Mouse (Mus musculus) neutrophil, adult 5-6 weeks (primary cell): ENCODE measurements around the gene Ube2i. TPM values are rescaled to one million over a fixed set of nuclear protein-coding genes. Genes with fewer than 3 reads are reported as not detected.

Experiments
- ATAC-seq: fragments of 151-379, 151-347 bp; 2 replicates; pipeline ENCODE4 v1.8.0; 2017; ENCODE audit warnings: mild to moderate bottlenecking, moderate TSS enrichment; ENCODE audit not compliant: insufficient number of reproducible peaks, poor library complexity, low FRiP score, severe bottlenecking; ENCODE audit errors: extremely low read depth
- total RNA-seq: library from RNA; stranded (forward); fragments of 200-1000 nt; gene quantifications from 2 replicates; pipeline ENCODE4 v1.2.3, GENCODE M21; 2017

Ube2i gene
- total RNA-seq, 1 experiment from 2014 or later: 329 TPM

GRCm38 (mm10) chr17:25222504-25222940 is 51.9 kb downstream of the Ube2i start:
- ATAC-seq: peak; percentile 53; the same call in 1 of the 2 replicates

DNA sequence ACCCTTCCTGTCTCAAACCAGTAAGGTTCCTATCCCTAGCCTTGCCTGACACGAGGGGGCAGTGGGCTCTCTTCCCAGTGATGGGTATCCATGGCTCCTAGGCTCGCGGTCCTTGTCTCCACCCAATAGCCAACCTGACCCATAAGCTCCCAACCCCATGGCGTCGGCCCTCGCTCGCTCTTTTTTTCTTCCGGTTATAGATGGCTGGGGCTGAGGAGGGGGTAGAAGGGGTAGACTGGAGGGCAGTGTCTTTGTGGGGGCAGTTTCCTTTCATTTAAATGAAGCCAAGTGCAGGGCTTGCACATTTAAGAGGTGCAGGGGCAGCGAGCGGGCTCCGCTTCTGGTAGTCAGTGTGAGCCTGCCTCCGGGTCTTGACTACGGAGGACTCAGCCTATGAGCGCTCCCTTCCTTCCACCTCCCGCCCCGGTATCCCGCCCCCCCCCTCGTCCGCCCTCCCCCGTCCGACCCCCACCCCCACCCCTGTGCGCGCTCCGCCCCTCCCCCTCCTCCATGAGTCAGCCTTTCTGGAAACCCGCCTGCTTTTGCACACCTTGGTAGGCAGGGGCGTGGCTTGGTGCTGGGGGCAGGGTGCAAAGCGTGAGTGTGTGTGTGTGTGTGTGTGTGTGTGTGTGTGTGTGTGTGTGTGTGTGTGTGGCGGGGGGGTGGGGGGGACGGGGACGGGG is 52.5 kb downstream of the Ube2i start:
- peak; percentile 42; the same call in 1 of the 2 replicates for ATAC-seq

DNA sequence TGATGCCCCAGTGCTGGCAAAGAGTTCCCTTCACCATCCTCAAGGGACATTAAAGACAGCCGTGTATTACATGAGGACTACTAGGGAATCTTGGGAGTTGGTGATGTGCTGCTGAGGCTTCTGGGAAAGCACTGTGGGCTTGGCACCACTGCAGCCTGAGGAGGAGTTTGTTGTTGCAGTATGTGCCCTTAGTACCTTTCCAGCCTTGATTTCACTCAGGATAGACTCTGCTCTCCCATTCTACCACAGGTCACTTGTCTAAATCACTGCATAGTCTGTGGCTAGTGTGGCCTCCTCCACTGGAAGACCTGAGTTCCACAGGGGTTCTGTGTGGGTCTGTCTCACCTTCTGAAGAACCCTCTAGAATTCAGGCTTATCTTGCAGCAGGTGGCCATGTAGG is 53.7 kb downstream of the Ube2i start:
- no peak for ATAC-seq

GRCm38 (mm10) chr17:25219492-25220295 is 54.7 kb downstream of the Ube2i start:
- no peak for ATAC-seq

DNA sequence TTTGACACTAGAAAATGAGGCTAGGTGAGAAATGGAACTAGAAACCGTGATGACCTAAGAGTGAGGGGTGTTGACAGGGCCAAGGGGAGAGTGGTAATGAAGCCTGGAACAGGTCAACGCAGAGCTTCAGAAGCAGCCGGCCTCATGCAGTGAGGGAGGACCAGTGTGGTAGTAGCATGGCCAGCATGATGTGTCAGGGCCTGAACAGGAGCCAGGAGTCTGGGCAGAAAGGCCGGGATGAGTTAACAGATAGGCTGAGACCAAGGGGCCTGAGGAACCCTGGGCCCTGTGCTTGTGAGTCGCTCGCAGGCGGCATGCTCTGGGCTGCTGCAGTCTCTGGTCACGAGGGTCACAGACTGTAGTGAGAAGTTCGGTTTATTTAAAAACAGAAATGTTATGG is 55.5 kb downstream of the Ube2i start:
- ATAC-seq: no peak

DNA sequence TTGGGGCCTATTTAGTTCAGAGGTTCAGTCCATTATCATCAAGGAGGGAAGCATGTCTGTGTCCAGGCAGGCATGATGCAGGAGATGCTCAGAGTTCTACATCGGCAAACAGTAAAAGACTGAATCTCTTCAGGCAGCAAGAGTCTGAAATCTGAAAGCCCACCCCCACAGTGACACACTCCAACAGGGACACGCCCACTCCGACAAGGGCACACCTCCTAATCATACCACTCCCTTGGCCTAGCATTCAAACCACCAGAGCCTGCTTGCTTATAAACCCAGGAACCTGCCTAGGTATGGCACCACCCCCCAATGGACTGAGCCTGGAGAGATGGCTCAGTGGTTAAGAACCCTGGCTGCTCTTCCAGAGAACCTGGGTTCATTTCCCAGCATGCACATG is 59.0 kb downstream of the Ube2i start:
- no peak for ATAC-seq

Other genes starting within 250 kb of the Ube2i start
- gene Tmem204, start 191.0 kb downstream of the Ube2i start, total RNA-seq: not detected in 2 replicates
- 17.4 and 19.6 TPM in 2 replicates for gene Telo2, start 158.7 kb downstream of the Ube2i start, total RNA-seq
- not detected in 2 replicates for gene Ptx4, start 153.9 kb downstream of the Ube2i start, total RNA-seq
- 21.5 and 25.0 TPM in 2 replicates for gene Clcn7, start 141.2 kb downstream of the Ube2i start, total RNA-seq
- 0.12 TPM in 1 of 2 replicates, not detected in the other for gene Ccdc154, start 112.2 kb downstream of the Ube2i start, total RNA-seq
- gene Gm38655, start 99.2 kb downstream of the Ube2i start, total RNA-seq: not detected in 2 replicates
- gene BC003965, start 90.1 kb downstream of the Ube2i start, total RNA-seq: 6.8 TPM in 2 replicates
- gene Unkl, start 86.2 kb downstream of the Ube2i start, total RNA-seq: 20.4 and 23.8 TPM in 2 replicates
- 14.4 and 19.4 TPM in 2 replicates for gene Gnptg, start 34.5 kb downstream of the Ube2i start, total RNA-seq
- gene Tsr3, start 34.5 kb downstream of the Ube2i start, total RNA-seq: 19.8 and 20.5 TPM in 2 replicates
- 5.4 and 7.8 TPM in 2 replicates for gene Baiap3, start 18.3 kb downstream of the Ube2i start, total RNA-seq
- 0.58 TPM in 1 of 2 replicates, not detected in the other for gene Prss34, start 23.8 kb upstream of the Ube2i start, total RNA-seq
- gene Prss28, start 34.0 kb upstream of the Ube2i start, total RNA-seq: not detected in 2 replicates
- gene Prss29, start 44.0 kb upstream of the Ube2i start, total RNA-seq: not detected in 2 replicates
- not detected in 2 replicates for gene Tpsab1, start 70.9 kb upstream of the Ube2i start, total RNA-seq
- not detected in 2 replicates for gene Tpsb2, start 91.7 kb upstream of the Ube2i start, total RNA-seq
- gene Tpsg1, start 94.7 kb upstream of the Ube2i start, total RNA-seq: not detected in 2 replicates
- 1.5 and 4.3 TPM in 2 replicates for gene Cacna1h, start 159.2 kb upstream of the Ube2i start, total RNA-seq
- not detected in 2 replicates for gene Tekt4, start 180.0 kb upstream of the Ube2i start, total RNA-seq
- not detected in 2 replicates for gene Sstr5, start 222.7 kb upstream of the Ube2i start, total RNA-seq